Mouse (Mus musculus): Measurements from ENCODE around the gene Apbb2. TPM values are rescaled to one million over a fixed set of nuclear protein-coding genes. Genes with fewer than 3 reads are reported as not detected.
"Not testable (repeated sequence)": the region's sequence is repeated elsewhere in the genome, so short reads cannot be mapped to it uniquely, and the experiment has no call there.

The Apbb2 gene
- total RNA-seq, 2 experiments from 2014 or later: 67.6 to 69.2 TPM

GRCm38 (mm10) chr5:66263398-66263797 is 355.2 kb downstream of the Apbb2 start:
- peak; percentile 25 to 56 for DNase-seq

GRCm38 (mm10) chr5:66262475-66262874 is 356.1 kb downstream of the Apbb2 start:
- intact Hi-C loops (cut with DNase I): loop anchor here (2.0 to 10.0 kb wide), 3 partner anchors 60 to 402 kb away; no protein-coding TSS in a partner anchor

More at GRCm38 (mm10) chr5:66263398-66263797, 355.2 kb downstream of the Apbb2 start:
- intact Hi-C loops (cut with DNase I): loop anchor here (2.0 to 10.0 kb wide), 3 partner anchors 59 to 401 kb away; no protein-coding TSS in a partner anchor

GRCm38 (mm10) chr5:66259756-66260448 is 358.7 kb downstream of the Apbb2 start, which contains the start of gene Nsun7:
Gene Nsun7, plus strand, starts transcription at chr5:66259897.
- intact Hi-C loops (cut with DNase I): loop anchor here (10.0 kb wide), 1 partner anchor 405 kb away; no protein-coding TSS in a partner anchor

More at GRCm38 (mm10) chr5:66262475-66262874, 356.1 kb downstream of the Apbb2 start:
- no peak for DNase-seq

GRCm38 (mm10) chr5:66259431-66259755 is 359.2 kb downstream of the Apbb2 start:
- intact Hi-C loops (cut with DNase I); DNase-seq: not testable (repeated sequence)

More at GRCm38 (mm10) chr5:66259756-66260448, 358.7 kb downstream of the Apbb2 start, which contains the start of gene Nsun7:
- DNase-seq: peak; percentile 70 to 79

GRCm38 (mm10) chr5:66259000-66259399 is 359.6 kb downstream of the Apbb2 start:
- intact Hi-C loops (cut with DNase I): no loop called here
- DNase-seq: no peak

GRCm38 (mm10) chr5:66255044-66255443 is 363.5 kb downstream of the Apbb2 start:
- intact Hi-C loops (cut with DNase I): no loop called here
- DNase-seq: no peak

- no peak for DNase-seq
- intact Hi-C loops (cut with DNase I): no loop called here
These were observed 365.4 kb downstream of the Apbb2 start for GRCm38 (mm10) chr5:66253219-66253618.

Other genes with a start within 250 kb of the Apbb2 start
- 10 to 100 TPM; 19.6 to 21.5 TPM for gene Uchl1, start 57.3 kb upstream of the Apbb2 start, total RNA-seq (2021)
- gene Limch1, start 127.0 kb upstream of the Apbb2 start, total RNA-seq (2021): 100 to 1,000 TPM; 149 to 150 TPM